Mouse (Mus musculus) small intestine, adult 2 months (tissue): Measurements from ENCODE around the gene Zfp36l2. TPM values are rescaled to one million over a fixed set of nuclear protein-coding genes. Genes with fewer than 3 reads are reported as not detected.
"Not testable (repeated sequence)": the region's sequence is repeated elsewhere in the genome, so short reads cannot be mapped to it uniquely, and the experiment has no call there.

Experiments used
- H3K27ac ChIP-seq: fragments of 200-500 bp; 2 replicates; pipeline ENCODE4 v1.5.1; 2012; ENCODE audit warnings: low read depth, low read length, control low read depth, inconsistent platforms; ENCODE audit not compliant: insufficient read depth
- H3K27me3 ChIP-seq: fragments of 200-500 bp; 2 replicates; pipeline ENCODE4 v1.6.1; 2012; ENCODE audit warnings: mild to moderate bottlenecking, moderate library complexity, low read length, inconsistent platforms; ENCODE audit not compliant: control insufficient read depth, insufficient read depth
- H3K36me3 ChIP-seq: fragments of 200-500 bp; 2 replicates; pipeline ENCODE4 v1.6.1; 2012; ENCODE audit warnings: mild to moderate bottlenecking, low read length, control low read depth, inconsistent platforms; ENCODE audit not compliant: control insufficient read depth, insufficient read depth
- H3K4me1 ChIP-seq: fragments of 200-500 bp; 2 replicates; pipeline ENCODE4 v1.6.1; 2012; ENCODE audit warnings: low read length, inconsistent platforms, mixed read lengths; ENCODE audit not compliant: control insufficient read depth, insufficient read depth, insufficient read length
- H3K4me3 ChIP-seq: fragments of 200-500 bp; 2 replicates; pipeline ENCODE4 v1.5.1; 2012; ENCODE audit warnings: low read depth, mild to moderate bottlenecking, control low read depth, inconsistent platforms, low read length, moderate library complexity
- CTCF ChIP-seq: fragments of 200-500 bp; IDR thresholded peaks from 2 replicates; pipeline ENCODE4 v1.5.1; 2012; ENCODE audit warnings: low read depth, mild to moderate bottlenecking, control low read depth, inconsistent platforms, low read length, moderate library complexity, mixed read lengths; ENCODE audit not compliant: insufficient replicate concordance, insufficient read length; ENCODE audit errors: extremely low read depth
- POLR2A ChIP-seq: fragments of 200-500 bp; IDR thresholded peaks from 2 replicates; pipeline ENCODE4 v1.6.1; 2012; ENCODE audit warnings: low read depth, mild to moderate bottlenecking, control low read depth, inconsistent platforms, low read length, moderate library complexity
- WGBS: fragments of 180-500 bp; shearing (Covaris S2); methylation state at CpG from one replicate; pipeline ENCODE4 v1.1.7; 2018; 5-methylcytosine and 5-hydroxymethylcytosine counted together
- polyA plus RNA-seq: library from polyadenylated mRNA; depleted of rRNA; stranded (reverse); fragments of >200 nt; gene quantifications from 2 replicates; pipeline ENCODE4 v1.2.3, GENCODE M21; 2012

The Zfp36l2 gene
- polyA plus RNA-seq, 1 experiment: 220 TPM

- no peak for TF ChIP-seq POLR2A
- no peak for TF ChIP-seq CTCF
- H3K27me3 ChIP-seq: no peaks in the 10 kb centered on the region
- peaks cover 4% of the 10 kb centered on the region; the same call in 1 of the 2 replicates for H3K36me3 ChIP-seq
- no peak overlapping the region for H3K27ac ChIP-seq
- 84% methylated on average over 4 of the region's 4 CpGs for WGBS
- no peak overlapping the region for H3K4me3 ChIP-seq
- H3K4me1 ChIP-seq: peaks cover 7% of the 10 kb centered on the region
Measured at GRCm38 (mm10) chr17:84194282-84195002, 6.7 kb upstream of the Zfp36l2 start.

- H3K4me1 ChIP-seq: peaks cover 16% of the 10 kb centered on the region
- H3K36me3 ChIP-seq: 0 out of 2 replicates have a peak, but pooled peaks cover 4% of the 10 kb centered on the region
- no peak overlapping the region for H3K4me3 ChIP-seq
- no peak overlapping the region for H3K27ac ChIP-seq
- no peaks in the 10 kb centered on the region for H3K27me3 ChIP-seq
- TF ChIP-seq CTCF (no peak), POLR2A (no peak)
- WGBS: 71% methylated on average over 9 of the region's 9 CpGs
Measured at GRCm38 (mm10) chr17:84193411-84193810, 5.7 kb upstream of the Zfp36l2 start.

- Histone ChIP-seq H3K4me3 (no peak overlapping the region), H3K27me3 (no peaks in the 10 kb centered on the region), H3K36me3 (0 out of 2 replicates have a peak, but pooled peaks cover 4% of the 10 kb centered on the region), H3K4me1 (peaks cover 16% of the 10 kb centered on the region), H3K27ac (no peak overlapping the region)
- no peak for TF ChIP-seq POLR2A
- no peak for TF ChIP-seq CTCF
- WGBS: 89% methylated on average over 4 of the region's 4 CpGs
Measured at GRCm38 (mm10) chr17:84191946-84192345, 4.2 kb upstream of the Zfp36l2 start.

- TF ChIP-seq POLR2A: no peak
- TF ChIP-seq CTCF: peak; percentile 98
- Histone ChIP-seq H3K27me3 (no peaks in the 10 kb centered on the region), H3K4me1 (peaks cover 16% of the 10 kb centered on the region), H3K36me3 (peaks cover 14% of the 10 kb centered on the region), H3K27ac (no peak overlapping the region), H3K4me3 (no peak overlapping the region)
- 6% methylated on average over 8 of the region's 8 CpGs for WGBS
Measured at GRCm38 (mm10) chr17:84190885-84191284, 3.1 kb upstream of the Zfp36l2 start.

- peaks cover 25% of the 10 kb centered on the region for H3K36me3 ChIP-seq
- WGBS: 37% methylated on average over 5 of the region's 5 CpGs
- peak overlapping the region; percentile 97 for H3K27ac ChIP-seq
- H3K4me1 ChIP-seq: peaks cover 16% of the 10 kb centered on the region
- H3K27me3 ChIP-seq: no peaks in the 10 kb centered on the region
- no peak for TF ChIP-seq CTCF
- H3K4me3 ChIP-seq: peak overlapping the region; percentile 77
Measured at GRCm38 (mm10) chr17:84189127-84189854, 1.5 kb upstream of the Zfp36l2 start.

GRCm38 (mm10) chr17:84188374-84188961 lies 721 bp upstream of the Zfp36l2 start:
- under 1% methylated on average over 38 of the region's 38 CpGs for WGBS
- Histone ChIP-seq H3K4me3 (peak overlapping the region; percentile 77), H3K27ac (peak overlapping the region; percentile 97), H3K4me1 (peaks cover 16% of the 10 kb centered on the region), H3K36me3 (peaks cover 27% of the 10 kb centered on the region), H3K27me3 (no peaks in the 10 kb centered on the region)
- TF ChIP-seq POLR2A (peak; percentile 26; the same call in 1 of the 2 replicates), CTCF (0 out of 2 replicates have a peak, but pooled peaks have one; percentile 5)

GRCm38 (mm10) chr17:84187264-84187663 lies 483 bp downstream of the Zfp36l2 start:
- TF ChIP-seq POLR2A: 0 out of 2 replicates have a peak, but pooled peaks have one; percentile 1
- WGBS: under 1% methylated on average over 15 of the region's 37 CpGs
- H3K4me3 ChIP-seq: peak overlapping the region; percentile 94
- peak overlapping the region; percentile 95 for H3K27ac ChIP-seq
- H3K27me3 ChIP-seq: not testable (repeated sequence)
- peaks cover 26% of the 10 kb centered on the region for H3K36me3 ChIP-seq
- peaks cover 19% of the 10 kb centered on the region for H3K4me1 ChIP-seq
